Mouse (Mus musculus) 3T3-L1 (cell line): ENCODE measurements at regions not wholly inside any gene's neighbourhood (a gene's known extent, or its start where the extent isn't known, plus 50 kb on each side); places are given as distances from the start of the nearest gene placed in this dataset.

Experiments used
- DNase-seq: peaks from one replicate; pipeline ENCODE4 v3.0.0-alpha.2; 2015; ENCODE audit warnings: low read depth, low spot score

GRCm38 (mm10) chr19:28111263-28112180, 100.6 kb upstream of the Rfx3 start:
- DNase-seq: peak; percentile 38

GRCm38 (mm10) chr19:28095620-28096019, 84.7 kb upstream of the Rfx3 start:
- no peak for DNase-seq

- no peak for DNase-seq
Measured at GRCm38 (mm10) chr19:28092252-28092651, 81.3 kb upstream of the Rfx3 start.

- DNase-seq: no peak
Measured at GRCm38 (mm10) chr19:28087607-28088546, 76.9 kb upstream of the Rfx3 start.

- no peak for DNase-seq
Measured at GRCm38 (mm10) chr19:28070386-28070785, 59.4 kb upstream of the Rfx3 start.
